Mouse (Mus musculus): Measurements from ENCODE around the gene Ndufb6. TPM values are rescaled to one million over a fixed set of nuclear protein-coding genes. Genes with fewer than 3 reads are reported as not detected.

Ndufb6 gene
- polyA plus RNA-seq (2012; rRNA removed) = 94.7 and 127 TPM in 2 replicates

GRCm38 (mm10) chr4:40279276-40279900 is at the start of gene Ndufb6:
Gene Ndufb6, minus strand, starts transcription at chr4:40279421.

GRCm38 (mm10) chr4:40269430-40270032 is 9.7 kb downstream of the Ndufb6 start, which contains the start of the genes Smim27 and Topors:
Gene Smim27, plus strand, starts transcription at chr4:40269579.
Gene Topors, minus strand, starts transcription at chr4:40269850.

GRCm38 (mm10) chr4:40239409-40240271 is 39.6 kb downstream of the Ndufb6 start, which contains the start of gene Ddx58:
Gene Ddx58, minus strand, starts transcription at chr4:40239828.

Other genes with a start within 250 kb of the Ndufb6 start
- 45.5 and 51.6 TPM in 2 replicates for gene Aco1, start 136.3 kb downstream of the Ndufb6 start, polyA plus RNA-seq (2012; rRNA removed)
- gene Ddx58, start 39.6 kb downstream of the Ndufb6 start, polyA plus RNA-seq (2012; rRNA removed) = 2.9 and 4.0 TPM in 2 replicates
- 8.0 and 10.3 TPM in 2 replicates for gene Smim27, start 9.8 kb downstream of the Ndufb6 start, polyA plus RNA-seq (2012; rRNA removed)
- 26.2 and 27.2 TPM in 2 replicates for gene Topors, start 9.6 kb downstream of the Ndufb6 start, polyA plus RNA-seq (2012; rRNA removed)
- 0.11 and 0.21 TPM in 2 replicates for gene Tmem215, start 192.8 kb upstream of the Ndufb6 start, polyA plus RNA-seq (2012; rRNA removed)

All from central nervous system, embryonic 11.5 days (tissue).